Mouse (Mus musculus): ENCODE results near the gene Plppr4.

GRCm38 (mm10) chr3:117313339-117313738 is 47.3 kb downstream of the Plppr4 start:
- no peak for TF ChIP-seq TAL1 (IDR thresholded peaks at IDR 0.05; ENCODE audit: low read length)
- no peak for TF ChIP-seq GATA1 (IDR thresholded peaks at IDR 0.05; ENCODE audit: low read length)
